Mouse (Mus musculus): ENCODE results near the gene Cyp20a1. TPM values are rescaled to one million over a fixed set of nuclear protein-coding genes. Genes with fewer than 3 reads are reported as not detected.

Gene Cyp20a1
- total RNA-seq, 2 experiments from 2014 or later = 5.5 to 6.1 TPM

Other genes with a start within 250 kb of the Cyp20a1 start
- gene Carf, start 245.1 kb upstream of the Cyp20a1 start, total RNA-seq (2015; ENCODE audit: low replicate concordance) = 1.0 TPM in 1 of 2 replicates, not detected in the other
- gene Carf, start 245.1 kb upstream of the Cyp20a1 start, total RNA-seq (2017; ENCODE audit: low replicate concordance) = 2.2 and 3.2 TPM in 2 replicates
- 9.2 and 25.6 TPM in 2 replicates for gene Wdr12, start 244.7 kb upstream of the Cyp20a1 start, total RNA-seq (2015; ENCODE audit: low replicate concordance)
- gene Wdr12, start 244.7 kb upstream of the Cyp20a1 start, total RNA-seq (2017; ENCODE audit: low replicate concordance) = 8.9 and 13.5 TPM in 2 replicates
- 1.9 and 2.9 TPM in 2 replicates for gene Nbeal1, start 162.7 kb upstream of the Cyp20a1 start, total RNA-seq (2015; ENCODE audit: low replicate concordance)
- gene Nbeal1, start 162.7 kb upstream of the Cyp20a1 start, total RNA-seq (2017; ENCODE audit: low replicate concordance) = 2.8 and 4.3 TPM in 2 replicates
- gene Abi2, start 66.3 kb downstream of the Cyp20a1 start, total RNA-seq (2015; ENCODE audit: low replicate concordance) = 3.3 and 3.5 TPM in 2 replicates
- 1.3 and 3.3 TPM in 2 replicates for gene Abi2, start 66.3 kb downstream of the Cyp20a1 start, total RNA-seq (2017; ENCODE audit: low replicate concordance)
- gene Raph1, start 223.8 kb downstream of the Cyp20a1 start, total RNA-seq (2015; ENCODE audit: low replicate concordance) = 9.4 and 16.7 TPM in 2 replicates
- gene Raph1, start 223.8 kb downstream of the Cyp20a1 start, total RNA-seq (2017; ENCODE audit: low replicate concordance) = 1.3 and 2.6 TPM in 2 replicates

Measured in erythroblast, adult 5-6 weeks (primary cell).